In the genomic region with DNA sequence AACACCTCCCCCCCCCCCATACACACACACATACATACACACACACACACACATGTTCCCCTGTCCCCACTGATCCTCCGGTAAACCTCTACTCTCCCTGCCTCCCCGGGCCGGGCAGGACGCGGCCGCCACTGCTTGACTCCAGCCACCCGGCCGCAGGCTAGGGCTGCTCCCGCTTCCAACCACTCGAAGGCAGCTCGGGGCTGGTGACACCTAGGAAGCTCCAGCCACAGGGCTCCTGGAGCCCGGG, we compare ENCODE assay signal across 8 mouse cellular contexts. TPM values are rescaled to one million over a fixed set of nuclear protein-coding genes. Genes with fewer than 3 reads are reported as not detected.
A peak's percentile ranks its signal among the peaks of the same experiment; 100 is the strongest.
DNase-seq lines count a peak whose midpoint lies in the region; ATAC-seq and TF ChIP-seq lines count a peak whose summit lies in the region.

No protein-coding gene starts in this region.

- peak overlapping the region; percentile 62 for H3K4me3 ChIP-seq in kidney, postnatal 0 days (replicated peaks; ENCODE audit: low read depth, low read length)
- H3K4me3 ChIP-seq in embryonic facial prominence, embryonic 11.5 days (ENCODE audit: low read depth, low read length) = peak overlapping the region; percentile 90
- peak overlapping the region; percentile 93 for H3K4me3 ChIP-seq in hindbrain, embryonic 15.5 days
- peak overlapping the region; percentile 67 for H3K4me3 ChIP-seq in midbrain, embryonic 11.5 days (ENCODE audit: low read depth, low read length)

- no peaks in the 10 kb centered on the region for H3K9me3 ChIP-seq in kidney, postnatal 0 days (replicated peaks; ENCODE audit: low read length)
- no peaks in the 10 kb centered on the region for H3K9me3 ChIP-seq in embryonic facial prominence, embryonic 11.5 days (replicated peaks; ENCODE audit: control insufficient read depth, low read length)
- H3K9me3 ChIP-seq in hindbrain, embryonic 15.5 days = no peaks in the 10 kb centered on the region
- H3K9me3 ChIP-seq in midbrain, embryonic 11.5 days (ENCODE audit: control insufficient read depth, low read length) = no peaks in the 10 kb centered on the region

- peaks cover 3% of the 10 kb centered on the region; the same call in 1 of the 2 replicates for H3K27me3 ChIP-seq in kidney, postnatal 0 days (ENCODE audit: insufficient read depth, low read length)
- no peaks in the 10 kb centered on the region for H3K27me3 ChIP-seq in embryonic facial prominence, embryonic 11.5 days (ENCODE audit: control insufficient read depth, insufficient read depth, low read length)
- H3K27me3 ChIP-seq in hindbrain, embryonic 15.5 days = no peaks in the 10 kb centered on the region
- H3K27me3 ChIP-seq in midbrain, embryonic 11.5 days (ENCODE audit: control insufficient read depth, insufficient read depth, low read length) = no peaks in the 10 kb centered on the region

- H3K36me3 ChIP-seq in kidney, postnatal 0 days (ENCODE audit: insufficient read depth, low read length) = no peaks in the 10 kb centered on the region
- no peaks in the 10 kb centered on the region for H3K36me3 ChIP-seq in embryonic facial prominence, embryonic 11.5 days (replicated peaks; ENCODE audit: control insufficient read depth, insufficient read depth, low read depth, low read length)
- no peaks in the 10 kb centered on the region for H3K36me3 ChIP-seq in hindbrain, embryonic 15.5 days
- H3K36me3 ChIP-seq in midbrain, embryonic 11.5 days (ENCODE audit: control insufficient read depth, insufficient read depth, low read length) = no peaks in the 10 kb centered on the region

- no peak for TF ChIP-seq CTCF in kidney, postnatal 0 days (IDR thresholded peaks at IDR 0.05; ENCODE audit: low read depth)

- 0 out of 2 replicates have a peak, but pooled peaks cover 12% of the 10 kb centered on the region for H3K4me1 ChIP-seq in kidney, postnatal 0 days (replicated peaks; ENCODE audit: insufficient read depth, low read length)
- H3K4me1 ChIP-seq in embryonic facial prominence, embryonic 11.5 days (ENCODE audit: control insufficient read depth, insufficient read depth, low read length) = no peaks in the 10 kb centered on the region; the same call in 1 of the 2 replicates
- H3K4me1 ChIP-seq in hindbrain, embryonic 15.5 days (replicated peaks) = peaks cover 39% of the 10 kb centered on the region
- H3K4me1 ChIP-seq in midbrain, embryonic 11.5 days (ENCODE audit: control insufficient read depth, insufficient read depth, low read length) = peaks cover 36% of the 10 kb centered on the region

- DNase-seq in kidney, postnatal 0 days (ENCODE audit: low spot score) = peak; percentile 66
- DNase-seq in kidney, adult 18-20 months = no peak
- peak; percentile 59 for DNase-seq in embryonic facial prominence, embryonic 11.5 days (ENCODE audit: low spot score)
- peak; percentile 94 for DNase-seq in midbrain, embryonic 11.5 days (ENCODE audit: low spot score, missing footprints)
- no peak for DNase-seq in frontal cortex, postnatal 14 days (ENCODE audit: low spot score in 2 of 2)
- DNase-seq in right cerebral cortex, postnatal 4 days = no peak
- DNase-seq in left cerebral cortex, postnatal 4 days = no peak

- peak overlapping the region; percentile 74 for H3K9ac ChIP-seq in kidney, postnatal 0 days (ENCODE audit: low read depth, low read length)
- peak overlapping the region; percentile 99 for H3K9ac ChIP-seq in embryonic facial prominence, embryonic 11.5 days (replicated peaks; ENCODE audit: low read length)
- peak overlapping the region; percentile 98 for H3K9ac ChIP-seq in hindbrain, embryonic 15.5 days
- peak overlapping the region; percentile 99 for H3K9ac ChIP-seq in midbrain, embryonic 11.5 days (ENCODE audit: low read length)

- peak overlapping the region; percentile 72 for H3K4me2 ChIP-seq in kidney, postnatal 0 days (ENCODE audit: low read length)
- H3K4me2 ChIP-seq in embryonic facial prominence, embryonic 11.5 days (ENCODE audit: low read depth, low read length) = peak overlapping the region; percentile 88
- peak overlapping the region; percentile 93 for H3K4me2 ChIP-seq in hindbrain, embryonic 15.5 days
- peak overlapping the region; percentile 94 for H3K4me2 ChIP-seq in midbrain, embryonic 11.5 days

- peak overlapping the region; percentile 92 for H3K27ac ChIP-seq in kidney, postnatal 0 days
- peak overlapping the region; percentile 97 for H3K27ac ChIP-seq in embryonic facial prominence, embryonic 11.5 days (replicated peaks; ENCODE audit: low read depth, low read length)
- H3K27ac ChIP-seq in hindbrain, embryonic 15.5 days (replicated peaks) = peak overlapping the region; percentile 99
- peak overlapping the region; percentile 95 for H3K27ac ChIP-seq in midbrain, embryonic 11.5 days (ENCODE audit: low read depth, low read length)

- peak; percentile 51 for ATAC-seq in kidney, postnatal 0 days (replicated peaks; ENCODE audit: low FRiP score, low read depth)
- peak; percentile 15 for ATAC-seq in embryonic facial prominence, embryonic 11.5 days (replicated peaks; ENCODE audit: insufficient number of reproducible peaks, low FRiP score, low TSS enrichment, low read depth)
- peak; percentile 24 for ATAC-seq in hindbrain, embryonic 15.5 days (ENCODE audit: low FRiP score, low read depth)
- peak; percentile 25 for ATAC-seq in midbrain, embryonic 11.5 days (ENCODE audit: low FRiP score)

- intact Hi-C loops in left cerebral cortex, postnatal 4 days (cut with DNase I) = loop anchor here (5.0 kb wide), 1 partner anchor 174 kb away; no protein-coding TSS in a partner anchor

- 0% methylated on average over 12 of the region's 12 CpGs for WGBS in kidney, postnatal 0 days
- 0% methylated on average over 12 of the region's 12 CpGs for WGBS in embryonic facial prominence, embryonic 11.5 days
- under 1% methylated on average over 12 of the region's 12 CpGs for WGBS in hindbrain, embryonic 15.5 days
- 0% methylated on average over 12 of the region's 12 CpGs for WGBS in midbrain, embryonic 11.5 days

RNA-seq across cellular contexts. Expression of a gene that starts 0.9 kb away (rescaled TPM):
- polyA plus RNA-seq in kidney, postnatal 0 days (2015; fragmentation: Nextera tagmentation; extraction: Ambion mirVana) = 6.0 and 8.2 TPM in 2 replicates
- 13.2 and 14.9 TPM in 2 replicates for polyA plus RNA-seq in embryonic facial prominence, embryonic 11.5 days (2014; fragmentation: Nextera tagmentation; extraction: Ambion mirVana)
- polyA plus RNA-seq in hindbrain, embryonic 15.5 days (2015; fragmentation: Nextera tagmentation; extraction: Ambion mirVana) = 32.9 and 40.6 TPM in 2 replicates
- 20.2 and 20.3 TPM in 2 replicates for polyA plus RNA-seq in midbrain, embryonic 11.5 days (2014; fragmentation: Nextera tagmentation; extraction: Ambion mirVana)
- total RNA-seq in left cerebral cortex, postnatal 4 days (2021) = 10 to 100 TPM; 51.8 to 54.2 TPM

Comparison
In these comparisons a context has a peak if more than half of its experiments do, and no peak if none do; other contexts are left out.
1. DNase-seq: peak in kidney, postnatal 0 days (single experiment), embryonic facial prominence, embryonic 11.5 days (single experiment) and midbrain, embryonic 11.5 days (single experiment); none in kidney, adult 18-20 months (single experiment), frontal cortex, postnatal 14 days (0 of 2), right cerebral cortex, postnatal 4 days (single experiment) and left cerebral cortex, postnatal 4 days (single experiment).
2. Peak in every context shown above with its lines, with median percentiles within 50 percentile points of each other: ATAC-seq, H3K27ac ChIP-seq, H3K4me2 ChIP-seq, H3K4me3 ChIP-seq and H3K9ac ChIP-seq.